Mouse (Mus musculus) adrenal gland, adult 2 months (tissue): ENCODE results near the gene Crocc. TPM values are rescaled to one million over a fixed set of nuclear protein-coding genes. Genes with fewer than 3 reads are reported as not detected.

Experiments used
- DNase-seq: peaks from one replicate; pipeline ENCODE4 v3.0.0; 2021
- polyA plus RNA-seq: library from polyadenylated mRNA; depleted of rRNA; stranded (reverse); fragments of >200 nt; gene quantifications from 2 replicates; pipeline ENCODE4 v1.2.3, GENCODE M21; 2012
- total RNA-seq, 2 experiments: library from RNA; stranded (reverse); gene quantifications; 2 replicates each; pipeline ENCODE4 v1.2.3; 2021

The Crocc gene
- total and polyA plus RNA-seq, 3 experiments: 5.6 to 7.4 (median 7.1) TPM

DNA sequence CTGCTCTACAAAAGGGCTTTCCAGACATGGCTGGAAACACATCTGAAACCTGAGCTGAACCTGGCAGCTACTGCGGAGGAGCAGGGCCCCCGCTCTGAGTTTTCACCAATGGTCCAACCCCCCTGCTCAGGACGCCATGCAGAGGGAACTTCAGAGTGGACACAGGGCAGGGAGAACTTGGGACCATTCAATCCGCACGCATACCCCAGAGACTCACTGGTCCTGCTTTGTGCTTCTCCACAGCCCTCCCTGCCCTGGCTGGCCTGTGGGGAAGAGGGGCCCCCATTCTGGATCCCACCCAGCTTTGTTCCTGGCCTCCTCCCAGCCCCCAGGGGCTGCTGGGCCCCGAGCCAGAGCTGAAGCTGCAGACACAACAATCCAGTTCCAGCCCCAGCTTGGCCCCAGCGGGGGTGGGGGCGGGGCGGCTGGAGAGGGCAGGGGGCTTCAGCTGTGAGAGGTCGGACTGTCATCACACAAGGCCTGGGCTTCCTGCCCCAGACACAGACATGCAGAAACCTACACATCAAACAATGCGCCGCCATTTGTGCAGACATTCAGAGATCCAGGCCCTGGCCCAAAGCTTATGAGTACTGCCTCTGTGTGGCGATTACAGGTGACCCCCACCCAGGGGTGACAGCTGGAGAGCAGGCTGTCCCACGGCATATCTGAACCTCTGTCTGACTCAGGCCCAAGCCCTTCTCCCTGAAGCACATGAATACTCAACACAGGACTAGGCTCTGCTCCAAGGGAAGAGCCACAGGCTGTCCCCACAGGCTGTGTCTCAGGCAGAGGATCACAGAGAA, 39.3 kb downstream of the Crocc start:
- no peak for DNase-seq

GRCm38 (mm10) chr4:141020220-141020619, 40.1 kb downstream of the Crocc start:
- no peak for DNase-seq

DNA sequence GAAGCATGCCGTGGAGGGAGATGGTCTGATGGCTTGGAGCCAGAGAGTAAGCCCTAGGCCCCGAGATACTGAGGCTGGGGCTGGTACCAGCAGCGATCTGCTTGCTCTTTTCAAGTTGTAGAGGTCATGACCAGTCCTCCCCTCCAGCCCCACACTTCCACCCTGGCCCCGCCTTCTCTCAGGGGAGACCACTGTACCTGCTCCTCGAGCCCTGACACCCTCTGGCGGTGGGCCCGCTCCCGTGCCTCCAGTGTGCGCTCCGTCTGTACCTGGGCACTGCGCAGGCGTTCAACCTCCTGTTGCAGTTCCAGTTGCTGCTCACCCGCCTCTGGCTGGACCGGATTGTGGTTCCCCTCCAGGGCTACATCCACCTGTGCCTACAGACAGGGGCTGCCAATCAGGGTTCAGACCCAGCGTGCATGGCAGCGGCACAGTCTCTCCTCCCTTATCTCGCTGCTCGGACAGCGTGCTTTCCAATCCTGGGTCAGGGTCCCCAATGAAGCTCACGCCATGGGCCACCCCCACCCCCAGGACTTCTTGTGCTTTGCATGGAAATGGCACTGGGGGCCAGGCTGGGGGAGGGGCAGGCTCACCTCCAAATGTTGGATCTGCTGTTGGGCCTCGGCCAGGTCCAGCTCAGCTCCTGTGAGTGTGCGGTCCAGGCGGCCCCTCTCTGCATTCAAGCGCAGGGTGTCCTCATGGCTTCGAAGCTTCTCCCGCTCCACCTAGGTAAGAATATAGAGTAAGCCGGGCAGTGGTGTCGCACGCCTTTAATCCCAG, 42.5 kb downstream of the Crocc start:
- no peak for DNase-seq

- DNase-seq: no peak
Observed at GRCm38 (mm10) chr4:141016311-141016710, 44.0 kb downstream of the Crocc start.

DNA sequence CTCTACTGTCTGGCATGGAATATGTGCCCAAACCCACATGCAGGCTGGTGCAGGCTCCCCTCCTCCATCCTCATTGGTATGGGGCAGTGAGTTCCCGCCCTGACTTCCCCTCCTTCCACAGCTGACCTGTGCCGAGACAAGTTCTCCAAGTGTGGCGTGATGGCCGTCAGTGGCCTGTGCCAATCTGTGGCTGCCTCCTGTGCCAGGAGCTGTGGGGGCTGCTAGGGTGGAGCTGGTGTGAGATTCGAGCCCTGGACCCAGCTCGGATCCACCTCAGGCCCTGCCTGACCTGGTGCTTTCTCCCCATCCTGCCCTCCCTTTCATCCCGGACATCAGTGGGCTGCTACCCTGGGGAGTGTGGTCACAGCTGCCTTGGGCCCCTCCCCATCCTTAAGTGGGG, 45.0 kb downstream of the Crocc start:
- no peak for DNase-seq

GRCm38 (mm10) chr4:141014856-141015255, 45.5 kb downstream of the Crocc start:
- DNase-seq: no peak

GRCm38 (mm10) chr4:141014114-141014513, 46.2 kb downstream of the Crocc start:
- no peak for DNase-seq

DNA sequence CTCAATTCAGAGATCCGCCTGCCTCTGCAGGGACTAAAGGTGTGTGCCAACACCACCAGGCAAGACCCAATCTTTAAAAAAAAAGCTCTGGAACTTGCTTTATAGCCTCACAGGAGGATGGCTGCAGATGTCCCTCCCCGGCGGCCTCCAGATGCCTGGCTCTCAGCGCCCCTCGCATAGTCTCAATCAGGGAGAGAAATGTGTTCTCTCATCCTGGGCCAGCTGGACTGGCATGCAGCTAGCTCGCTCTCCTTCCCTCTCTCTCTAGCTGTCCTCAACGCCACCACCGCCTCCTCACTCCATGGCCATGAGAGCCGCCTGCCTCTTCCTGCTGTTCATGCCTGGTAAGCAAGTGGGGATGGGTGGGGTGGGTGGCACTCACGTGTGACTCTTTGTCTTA, 47.8 kb downstream of the Crocc start:
- no peak for DNase-seq

- no peak for DNase-seq
Observed at GRCm38 (mm10) chr4:141011556-141012328, 48.6 kb downstream of the Crocc start.

DNA sequence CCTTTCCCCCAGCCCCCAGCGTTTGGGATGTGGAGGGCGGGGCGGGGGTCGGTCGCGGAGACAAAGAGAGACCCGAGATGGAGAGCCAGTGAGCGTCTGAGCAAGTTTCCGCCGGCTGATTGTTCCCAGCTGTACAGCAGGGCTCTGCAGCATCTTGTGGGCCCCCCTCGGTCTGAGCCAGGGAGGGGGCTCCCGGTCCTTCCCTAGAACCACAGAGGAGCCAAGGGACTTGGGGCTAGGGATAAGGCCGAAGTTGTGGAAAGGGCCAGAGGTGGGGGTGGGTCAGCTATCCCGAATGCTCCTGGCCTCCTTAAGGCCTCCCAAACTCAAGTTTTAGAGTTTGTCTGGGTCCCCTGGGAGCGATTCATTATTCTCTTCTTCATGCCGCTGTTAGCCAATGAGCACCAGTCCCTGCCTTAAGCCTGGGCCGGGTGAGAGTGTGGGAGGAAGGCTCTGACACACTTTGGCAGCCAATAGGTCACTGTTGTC, 49.4 kb downstream of the Crocc start:
- no peak for DNase-seq

DNA sequence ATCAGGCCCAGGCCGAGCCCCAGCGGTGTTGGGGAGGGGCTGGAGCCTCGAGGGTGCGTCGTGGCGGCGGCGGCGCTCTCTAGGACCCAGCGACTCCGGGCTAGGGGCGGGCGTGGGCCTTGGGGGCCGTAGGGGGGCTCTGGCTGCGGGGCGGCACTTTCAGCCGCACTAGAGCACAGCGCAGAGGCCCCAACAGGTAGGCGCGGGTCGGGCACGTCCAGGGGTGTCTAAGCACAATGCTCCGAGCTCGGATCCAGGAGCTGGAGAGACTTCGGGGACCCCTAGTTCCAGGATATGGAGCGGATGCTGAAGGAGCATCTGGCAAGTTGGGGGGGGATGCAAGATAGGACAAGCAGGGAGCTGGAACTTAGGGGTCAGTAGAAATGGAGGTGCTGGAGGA, 49.8 kb downstream of the Crocc start:
- no peak for DNase-seq

GRCm38 (mm10) chr4:141010118-141010517, 50.2 kb downstream of the Crocc start, which contains the start of gene Mfap2:
Gene Mfap2 (plus strand): TSS chr4:141010418.
- no peak for DNase-seq

GRCm38 (mm10) chr4:141008028-141008427, 52.3 kb downstream of the Crocc start:
- DNase-seq: peak; percentile 74

DNA sequence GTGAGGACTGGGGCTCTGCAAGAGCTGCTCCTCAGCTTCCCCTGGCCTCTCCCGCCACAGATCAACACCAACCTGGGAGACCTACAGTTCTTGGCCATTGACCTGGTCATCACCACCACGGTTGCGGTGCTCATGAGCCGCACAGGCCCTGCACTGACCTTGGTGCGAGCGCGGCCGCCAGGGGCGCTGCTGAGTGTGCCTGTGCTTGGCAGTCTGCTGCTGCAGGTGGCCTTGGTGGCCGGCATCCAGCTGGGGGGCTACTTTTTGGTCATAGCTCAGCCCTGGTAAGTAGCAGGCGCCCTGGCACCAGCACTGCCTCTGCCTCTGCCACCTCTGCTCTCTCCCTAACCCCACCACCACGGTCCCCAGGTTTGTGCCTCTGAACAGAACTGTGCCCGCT, 54.4 kb downstream of the Crocc start:
- DNase-seq: peak; percentile 80

GRCm38 (mm10) chr4:140996812-140997211, 63.5 kb downstream of the Crocc start:
- no peak for DNase-seq

GRCm38 (mm10) chr4:140995811-140996210, 64.5 kb downstream of the Crocc start:
- peak; percentile 30 for DNase-seq

DNA sequence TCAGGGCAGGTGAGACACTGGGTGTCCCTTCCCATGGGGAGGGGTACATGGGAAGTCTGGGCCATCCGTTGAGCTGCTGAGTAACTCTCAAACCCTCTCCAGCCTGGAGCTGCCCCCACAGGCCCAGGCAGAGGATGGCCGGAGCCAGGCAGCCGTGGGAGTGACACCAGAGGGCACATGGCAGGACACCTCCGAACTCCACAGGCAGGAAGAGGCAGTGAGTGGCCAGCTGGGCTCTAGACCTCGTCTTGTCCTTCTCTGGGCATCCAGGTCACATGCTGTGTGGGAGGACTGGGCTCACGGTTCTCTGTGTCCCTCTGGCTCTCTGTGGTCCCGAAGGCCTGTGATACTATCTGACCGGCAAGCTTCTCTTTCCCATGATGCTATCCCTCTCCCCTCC, 66.5 kb downstream of the Crocc start:
- no peak for DNase-seq

DNA sequence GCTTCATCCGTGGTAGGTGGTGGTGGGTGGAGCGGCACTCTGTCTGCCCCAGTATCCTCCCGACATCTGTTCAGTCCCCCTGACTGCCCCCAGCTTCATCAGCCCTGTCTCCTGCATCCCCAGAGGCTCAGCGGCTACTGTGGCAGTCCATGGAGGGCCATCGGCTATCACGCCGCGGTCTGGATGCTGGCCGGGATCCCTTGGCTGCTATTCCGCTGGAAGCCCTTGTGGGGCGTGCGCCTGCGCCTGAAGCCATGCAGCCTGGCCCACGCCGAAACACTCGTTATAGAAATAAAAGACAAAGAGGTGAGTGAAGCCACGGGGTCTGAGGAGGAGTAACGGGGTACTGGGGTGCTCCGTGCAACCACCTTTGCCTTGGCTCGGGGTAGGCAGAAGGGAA, 68.1 kb downstream of the Crocc start:
- no peak for DNase-seq

DNA sequence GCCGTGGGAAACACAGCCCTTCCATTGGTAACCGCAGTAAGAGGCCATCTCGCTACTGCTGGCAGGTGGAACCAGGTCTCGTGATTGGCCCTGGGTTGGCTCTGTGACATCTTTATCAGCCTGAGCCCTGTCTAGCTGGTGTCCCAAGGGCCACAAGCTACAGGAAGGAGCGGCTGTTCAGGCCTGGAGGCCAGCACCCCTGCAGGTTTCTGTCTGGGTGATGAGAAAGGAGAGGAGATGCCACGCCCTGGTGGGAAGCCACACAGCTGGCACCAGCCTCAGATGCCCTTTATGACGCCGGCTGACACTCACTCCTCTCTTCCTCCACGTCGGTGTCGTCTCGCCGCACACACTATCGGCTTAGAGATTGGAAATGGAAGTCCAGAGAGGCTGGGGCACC, 70.9 kb downstream of the Crocc start:
- no peak for DNase-seq

DNA sequence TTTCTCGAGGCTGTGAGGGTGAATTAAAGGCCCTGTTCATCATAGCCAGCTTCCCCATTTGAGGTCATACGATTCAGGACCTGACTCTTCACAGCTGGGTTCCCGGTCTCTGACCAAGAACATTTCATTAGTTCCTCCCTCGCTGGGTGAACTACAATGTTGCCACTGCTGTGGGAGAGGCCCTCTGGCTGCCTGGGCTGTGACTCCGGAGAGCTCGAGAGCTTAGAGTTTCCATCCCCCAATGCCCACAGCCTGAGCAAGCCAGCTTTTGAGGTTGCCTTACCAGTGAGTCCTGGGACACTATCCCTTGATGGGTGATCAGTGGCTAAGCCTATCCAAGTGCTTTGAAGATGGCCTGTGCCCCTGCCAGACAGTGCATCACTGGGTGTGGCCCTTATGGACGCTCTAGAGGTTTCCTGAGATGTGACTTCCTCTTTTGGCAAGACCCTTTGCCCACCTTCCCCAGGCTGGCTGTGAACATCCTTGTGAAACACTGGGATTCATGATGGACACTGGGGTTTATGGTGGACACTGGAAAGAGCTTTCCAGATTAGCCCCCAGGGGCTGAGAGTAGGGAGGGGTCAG, 71.6 kb downstream of the Crocc start:
- DNase-seq: no peak

- no peak for DNase-seq
Observed at GRCm38 (mm10) chr4:140987476-140987875, 72.9 kb downstream of the Crocc start.
